Mouse (Mus musculus) lung, postnatal 0 days (tissue): ENCODE measurements around the gene Trim50. TPM values are rescaled to one million over a fixed set of nuclear protein-coding genes. Genes with fewer than 3 reads are reported as not detected.

Experiments used
- ATAC-seq: fragments of 200-750 bp; cut with Nextera tagmentation; 2 replicates; pipeline ENCODE4 v1.8.0; 2017; ENCODE audit warnings: moderate library complexity
- DNase-seq: peaks from one replicate; pipeline ENCODE4 v3.0.0-alpha.2; 2016; ENCODE audit warnings: low spot score
- H3K27ac ChIP-seq: fragments of 300-500 bp; sonication (generic); 2 replicates; pipeline ENCODE4 v1.5.1; 2014; ENCODE audit warnings: antibody characterized with exemption, mild to moderate bottlenecking, low read length, mixed read lengths
- H3K27me3 ChIP-seq: fragments of 300-500 bp; sonication (generic); replicated peaks from 2 replicates; pipeline ENCODE4 v1.6.1; 2014; ENCODE audit warnings: low read length, mixed read lengths; ENCODE audit not compliant: insufficient read depth
- H3K36me3 ChIP-seq: fragments of 300-500 bp; sonication (generic); 2 replicates; pipeline ENCODE4 v1.6.1; 2014; ENCODE audit warnings: low read length, mixed read lengths; ENCODE audit not compliant: insufficient read depth
- H3K4me1 ChIP-seq: fragments of 300-500 bp; sonication (generic); 2 replicates; pipeline ENCODE4 v1.6.1; 2014; ENCODE audit warnings: antibody characterized with exemption, low read depth, low read length, mixed read lengths; ENCODE audit not compliant: insufficient read depth
- H3K4me2 ChIP-seq: fragments of 300-500 bp; sonication (generic); replicated peaks from 2 replicates; pipeline ENCODE4 v1.6.1; 2014; ENCODE audit warnings: low read depth, mild to moderate bottlenecking, low read length, moderate library complexity, mixed read lengths
- H3K4me3 ChIP-seq: fragments of 300-500 bp; sonication (generic); 2 replicates; pipeline ENCODE4 v1.5.1; 2014; ENCODE audit warnings: low read depth, low read length
- H3K9ac ChIP-seq: fragments of 300-500 bp; sonication (generic); replicated peaks from 2 replicates; pipeline ENCODE4 v1.6.1; 2014; ENCODE audit warnings: low read depth, mild to moderate bottlenecking
- H3K9me3 ChIP-seq: fragments of 300-500 bp; sonication (generic); 2 replicates; pipeline ENCODE4 v1.6.1; 2016; ENCODE audit warnings: low read length, mixed read lengths
- CTCF ChIP-seq: IDR thresholded peaks from 2 replicates; pipeline ENCODE4 v1.5.1; 2016; ENCODE audit warnings: antibody characterized with exemption, mild to moderate bottlenecking
- EP300 ChIP-seq: IDR thresholded peaks from 2 replicates; pipeline ENCODE4 v1.6.1; 2016; ENCODE audit warnings: antibody characterized with exemption, mild to moderate bottlenecking, control low read depth
- WGBS: fragments of 180-500 bp; shearing (Covaris S2); extraction: QIAGEN DNeasy Blood & Tissue Kit; methylation state at CpG from one replicate; pipeline ENCODE4 v1.1.7; 2014; 5-methylcytosine and 5-hydroxymethylcytosine counted together
- microRNA-seq: library from miRNA; unstranded; fragments of <30 nt; microRNA quantifications from one replicate; pipeline ENCODE4, GENCODE M21; 2016
- polyA plus RNA-seq: library from polyadenylated mRNA; unstranded; fragments of >200 nt; fragmentation: Nextera tagmentation; extraction: Ambion mirVana; gene quantifications from 2 replicates; pipeline ENCODE4 v1.2.1, GENCODE M21; 2015

Trim50 gene
- polyA plus RNA-seq, 1 experiment from 2014 or later: not detected

GRCm38 (mm10) chr5:135408114-135408513 lies 55.0 kb downstream of the Trim50 start:
- 82% methylated on average over 4 of the region's 4 CpGs for WGBS
- no peak for ATAC-seq

GRCm38 (mm10) chr5:135410266-135410665 lies 57.2 kb downstream of the Trim50 start:
- no peak overlapping the region for H3K4me3 ChIP-seq
- no peaks in the 10 kb centered on the region for H3K27me3 ChIP-seq
- ATAC-seq (no peak), DNase-seq (no peak)
- no peaks in the 10 kb centered on the region for H3K9me3 ChIP-seq
- H3K27ac ChIP-seq: no peak overlapping the region
- H3K4me2 ChIP-seq: no peak overlapping the region
- no peaks in the 10 kb centered on the region for H3K4me1 ChIP-seq
- TF ChIP-seq EP300 (no peak), CTCF (no peak)
- H3K36me3 ChIP-seq: peaks cover 7% of the 10 kb centered on the region; the same call in 1 of the 2 replicates
- H3K9ac ChIP-seq: no peak overlapping the region
- WGBS: 85% methylated on average over 9 of the region's 9 CpGs

More at GRCm38 (mm10) chr5:135408114-135408513, 55.0 kb downstream of the Trim50 start:
- Histone ChIP-seq H3K9me3 (no peaks in the 10 kb centered on the region), H3K4me2 (no peak overlapping the region), H3K36me3 (peaks cover 7% of the 10 kb centered on the region; the same call in 1 of the 2 replicates), H3K4me1 (no peaks in the 10 kb centered on the region), H3K9ac (no peak overlapping the region), H3K27ac (no peak overlapping the region), H3K27me3 (no peaks in the 10 kb centered on the region), H3K4me3 (no peak overlapping the region)
- no peak for DNase-seq
- no peak for TF ChIP-seq CTCF
- no peak for TF ChIP-seq EP300

Small RNA genes within 50 kb of the gene (microRNA-seq; reads per million reads assigned to microRNA genes)
- gene Mir7033: not detected

Other genes starting within 250 kb of the Trim50 start
- 8.7 and 9.5 TPM in 2 replicates for gene Tbl2, start 203.6 kb upstream of the Trim50 start, polyA plus RNA-seq
- 63.1 and 65.7 TPM in 2 replicates for gene Bcl7b, start 185.0 kb upstream of the Trim50 start, polyA plus RNA-seq
- 14.6 and 19.2 TPM in 2 replicates for gene Baz1b, start 166.0 kb upstream of the Trim50 start, polyA plus RNA-seq
- 0.19 and 0.33 TPM in 2 replicates for gene Fzd9, start 102.1 kb upstream of the Trim50 start, polyA plus RNA-seq
- not detected in 2 replicates for gene Fkbp6, start 3.3 kb upstream of the Trim50 start, polyA plus RNA-seq
- gene Nsun5, start 16.7 kb downstream of the Trim50 start, polyA plus RNA-seq: 13.5 and 13.6 TPM in 2 replicates
- 3.9 and 4.7 TPM in 2 replicates for gene Pom121, start 41.3 kb downstream of the Trim50 start, polyA plus RNA-seq
- 17.7 and 20.8 TPM in 2 replicates for gene Hip1, start 191.8 kb downstream of the Trim50 start, polyA plus RNA-seq
- gene Ccl26, start 210.3 kb downstream of the Trim50 start, polyA plus RNA-seq: not detected in 2 replicates
- 0.71 and 0.84 TPM in 2 replicates for gene Ccl24, start 219.8 kb downstream of the Trim50 start, polyA plus RNA-seq